Mouse (Mus musculus): ENCODE measurements around the gene Olfr633. TPM values are rescaled to one million over a fixed set of nuclear protein-coding genes. Genes with fewer than 3 reads are reported as not detected.
A peak's percentile ranks its signal among the peaks of the same experiment; 100 is the strongest.
"Not testable (repeated sequence)": the region's sequence is repeated elsewhere in the genome, so short reads cannot be mapped to it uniquely, and the experiment has no call there.

The Olfr633 gene
- not detected in 2 replicates for total RNA-seq (2021)
- long read RNA-seq, result 0 reads

- DNase-seq, result no peak
These were observed at the start of gene Olfr633 for GRCm38 (mm10) chr7:103944137-103944536. Gene Olfr633 (plus strand): TSS chr7:103944437.

GRCm38 (mm10) chr7:103903187-103903586 is 41.0 kb upstream of the Olfr633 start, which contains the start of gene Olfr65:
Gene Olfr65 (plus strand): TSS chr7:103903487.
- DNase-seq, result no peak

- DNase-seq, result no peak
These were observed 34.2 kb upstream of the Olfr633 start for GRCm38 (mm10) chr7:103910047-103910446.

GRCm38 (mm10) chr7:103912969-103913511 is 31.2 kb upstream of the Olfr633 start:
- DNase-seq, result no peak

GRCm38 (mm10) chr7:103915338-103915737 is 28.9 kb upstream of the Olfr633 start:
- DNase-seq, result no peak

- no peak for DNase-seq
These were observed 15.7 kb upstream of the Olfr633 start, which contains the start of gene Olfr631 for GRCm38 (mm10) chr7:103928525-103928924. Gene Olfr631 (plus strand): TSS chr7:103928825.

- no peak for DNase-seq
These were observed 10.0 kb upstream of the Olfr633 start, which contains the start of gene Olfr632 for GRCm38 (mm10) chr7:103934264-103934663. Gene Olfr632 (plus strand): TSS chr7:103934347.

- peak; percentile 11 for DNase-seq
These were observed 1.5 kb upstream of the Olfr633 start for GRCm38 (mm10) chr7:103942730-103943129.

- not testable (repeated sequence) for DNase-seq
These were observed 22.6 kb downstream of the Olfr633 start for GRCm38 (mm10) chr7:103966873-103967272.

GRCm38 (mm10) chr7:103970852-103971251 is 26.6 kb downstream of the Olfr633 start, which contains the start of gene Olfr635:
Gene Olfr635 (plus strand): TSS chr7:103971152.
- no peak for DNase-seq

- DNase-seq, result no peak
These were observed 27.5 kb downstream of the Olfr633 start for GRCm38 (mm10) chr7:103971782-103972181.

GRCm38 (mm10) chr7:103998446-103998845 is 54.2 kb downstream of the Olfr633 start, which contains the start of gene Olfr638:
Gene Olfr638 (plus strand): TSS chr7:103998746.
- DNase-seq, result no peak

Other genes starting within 250 kb of the Olfr633 start
- not detected in 2 replicates for gene Olfr243, start 229.8 kb upstream of the Olfr633 start, total RNA-seq (2021)
- gene Olfr628, start 214.1 kb upstream of the Olfr633 start, total RNA-seq (2021), result not detected in 2 replicates
- gene Olfr629, start 199.5 kb upstream of the Olfr633 start, total RNA-seq (2021), result not detected in 2 replicates
- not detected in 2 replicates for gene Olfr630, start 187.1 kb upstream of the Olfr633 start, total RNA-seq (2021)
- not detected in 2 replicates for gene Olfr69, start 172.8 kb upstream of the Olfr633 start, total RNA-seq (2021)
- gene Olfr68, start 164.7 kb upstream of the Olfr633 start, total RNA-seq (2021), result not detected in 2 replicates
- gene Olfr67, start 152.6 kb upstream of the Olfr633 start, total RNA-seq (2021), result not detected in 2 replicates
- gene Hbb-bt, start 130.4 kb upstream of the Olfr633 start, total RNA-seq (2021), result 217 and 281 TPM in 2 replicates
- 2,100 and 2,179 TPM in 2 replicates for gene Hbb-bs, start 116.3 kb upstream of the Olfr633 start, total RNA-seq (2021)
- gene Hbb-bh2, start 103.9 kb upstream of the Olfr633 start, total RNA-seq (2021), result not detected in 2 replicates
- gene Hbb-bh1, start 101.3 kb upstream of the Olfr633 start, total RNA-seq (2021), result not detected in 2 replicates
- gene Hbb-y, start 91.2 kb upstream of the Olfr633 start, total RNA-seq (2021), result not detected in 2 replicates
- not detected in 2 replicates for gene Olfr66, start 58.2 kb upstream of the Olfr633 start, total RNA-seq (2021)
- not detected in 2 replicates for gene Olfr64, start 50.0 kb upstream of the Olfr633 start, total RNA-seq (2021)
- not detected in 2 replicates for gene Olfr65, start 41.0 kb upstream of the Olfr633 start, total RNA-seq (2021)
- gene Olfr631, start 15.6 kb upstream of the Olfr633 start, total RNA-seq (2021), result not detected in 2 replicates
- not detected in 2 replicates for gene Olfr632, start 10.1 kb upstream of the Olfr633 start, total RNA-seq (2021)
- gene Olfr635, start 26.7 kb downstream of the Olfr633 start, total RNA-seq (2021), result 0.06 TPM in 1 of 2 replicates, not detected in the other
- not detected in 2 replicates for gene Olfr638, start 54.3 kb downstream of the Olfr633 start, total RNA-seq (2021)
- gene Olfr639, start 72.9 kb downstream of the Olfr633 start, total RNA-seq (2021), result 0.06 TPM in 1 of 2 replicates, not detected in the other
- gene Olfr640, start 81.1 kb downstream of the Olfr633 start, total RNA-seq (2021), result not detected in 2 replicates
- not detected in 2 replicates for gene Olfr641, start 91.0 kb downstream of the Olfr633 start, total RNA-seq (2021)
- gene Olfr642, start 108.2 kb downstream of the Olfr633 start, total RNA-seq (2021), result not detected in 2 replicates
- not detected in 2 replicates for gene 4930516K23Rik, start 117.0 kb downstream of the Olfr633 start, total RNA-seq (2021)
- not detected in 2 replicates for gene Olfr644, start 127.4 kb downstream of the Olfr633 start, total RNA-seq (2021)
- not detected in 2 replicates for gene Olfr645, start 141.0 kb downstream of the Olfr633 start, total RNA-seq (2021)
- not detected in 2 replicates for gene Olfr646, start 160.4 kb downstream of the Olfr633 start, total RNA-seq (2021)
- gene Ubqln5, start 185.4 kb downstream of the Olfr633 start, total RNA-seq (2021), result not detected in 2 replicates
- gene Olfr643, start 193.0 kb downstream of the Olfr633 start, total RNA-seq (2021), result not detected in 2 replicates
- not detected in 2 replicates for gene Ubqln3, start 198.8 kb downstream of the Olfr633 start, total RNA-seq (2021)
- gene Ubqlnl, start 206.1 kb downstream of the Olfr633 start, total RNA-seq (2021), result not detected in 2 replicates
- gene Olfm5, start 220.4 kb downstream of the Olfr633 start, total RNA-seq (2021), result not detected in 2 replicates
- not detected in 2 replicates for gene Olfr648, start 239.0 kb downstream of the Olfr633 start, total RNA-seq (2021)